Mouse (Mus musculus) activated CD4-positive, CD25-positive, alpha-beta regulatory T cell, adult 4 months (primary cell): ENCODE measurements around the gene Ttc34. TPM values are rescaled to one million over a fixed set of nuclear protein-coding genes. Genes with fewer than 3 reads are reported as not detected.

Experiments used
- ATAC-seq: one replicate; pipeline ENCODE4 v1.8.0; 2017
- polyA plus RNA-seq, 2 experiments: library from polyadenylated mRNA; unstranded; fragments of 100-300 nt; shearing (Covaris generic); gene quantifications; one replicate each; pipeline ENCODE4 v1.2.1; 2017

Gene Ttc34
- not detected for polyA plus RNA-seq

GRCm38 (mm10) chr4:154837170-154837569 is at the start of gene Ttc34:
TSS of gene Ttc34 (plus strand) at chr4:154837459.
- no peak for ATAC-seq

GRCm38 (mm10) chr4:154787960-154788702 is 49.1 kb upstream of the Ttc34 start:
- no peak for ATAC-seq

GRCm38 (mm10) chr4:154791894-154792293 is 45.4 kb upstream of the Ttc34 start:
- ATAC-seq: no peak

DNA sequence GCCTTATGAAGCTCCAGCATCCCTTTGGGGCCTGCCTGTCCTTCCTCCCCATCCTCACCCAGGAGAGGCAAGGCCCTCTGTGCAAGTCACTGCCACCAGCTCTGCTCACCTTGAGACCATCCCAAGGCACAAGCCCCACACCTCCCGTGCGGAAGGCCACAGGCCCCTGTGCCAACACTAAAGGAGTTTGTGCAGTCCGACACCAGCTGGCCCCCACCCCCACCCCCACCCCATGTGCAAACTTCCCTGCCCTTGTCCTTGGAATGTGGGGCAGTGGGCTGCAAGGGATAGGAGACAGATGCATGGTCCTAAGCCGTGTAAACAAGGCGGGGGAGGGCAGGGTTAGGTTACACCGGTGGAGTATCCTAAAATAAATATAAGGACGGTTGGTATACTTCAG is 43.8 kb upstream of the Ttc34 start:
- no peak for ATAC-seq

GRCm38 (mm10) chr4:154797834-154798233 is 39.4 kb upstream of the Ttc34 start:
- no peak for ATAC-seq

DNA sequence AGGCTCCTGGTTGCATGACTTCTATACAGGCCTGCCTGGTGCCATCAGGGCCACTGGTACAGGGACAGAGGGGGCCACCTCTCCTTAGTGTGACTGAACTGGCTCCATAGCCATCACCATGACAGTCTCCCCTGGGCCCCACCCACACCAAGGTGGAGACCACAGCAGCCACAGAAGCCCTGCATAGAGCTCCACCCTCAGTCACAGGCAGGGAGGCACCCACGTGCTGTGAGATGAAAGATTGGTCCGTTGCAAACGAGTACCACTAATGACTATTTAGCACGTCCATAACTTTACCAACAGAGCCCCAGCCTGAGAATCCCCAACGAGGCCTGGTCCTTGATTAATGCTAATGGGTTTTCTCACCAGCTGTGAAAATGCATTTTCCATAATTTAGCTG is 36.7 kb upstream of the Ttc34 start:
- no peak for ATAC-seq

DNA sequence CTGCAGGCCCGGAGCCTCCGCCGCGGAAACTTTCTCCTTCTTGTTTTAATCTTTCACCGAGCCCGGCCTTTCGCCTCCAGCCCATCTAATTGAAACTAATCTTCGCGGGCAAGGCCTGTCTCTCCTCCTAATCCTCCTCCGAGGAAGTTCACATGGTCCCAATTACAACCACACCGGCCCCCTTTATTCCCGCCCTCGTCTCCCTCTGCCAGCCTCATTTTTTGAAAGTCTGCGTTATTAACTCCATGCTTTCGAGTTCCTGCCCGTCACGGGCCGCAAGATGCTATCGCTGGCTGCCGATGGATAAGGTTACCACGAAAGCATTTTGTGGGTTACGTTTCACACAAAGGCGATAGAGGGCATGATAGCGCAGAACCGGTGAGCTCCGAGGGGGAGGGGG is 35.0 kb upstream of the Ttc34 start:
- no peak for ATAC-seq

DNA sequence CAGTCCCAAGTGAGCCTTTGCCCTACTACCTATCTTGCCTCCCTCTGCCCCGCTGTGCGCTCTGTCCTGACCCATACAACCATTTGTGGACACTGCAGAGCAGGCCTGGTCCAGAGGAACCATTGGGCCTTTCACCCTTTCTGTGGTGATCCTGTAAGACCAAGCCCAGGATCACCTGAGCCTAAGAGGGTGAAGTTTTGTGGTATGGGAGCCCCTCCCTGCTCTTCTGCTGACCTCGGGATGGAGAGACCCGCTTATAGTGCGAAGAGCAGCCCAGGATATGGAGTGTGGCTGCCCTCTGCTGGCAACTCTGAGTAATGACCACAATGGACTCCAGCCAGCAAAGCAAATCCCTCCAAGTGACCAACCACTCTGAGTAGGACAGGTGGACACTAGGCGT is 11.6 kb upstream of the Ttc34 start:
- ATAC-seq: no peak

DNA sequence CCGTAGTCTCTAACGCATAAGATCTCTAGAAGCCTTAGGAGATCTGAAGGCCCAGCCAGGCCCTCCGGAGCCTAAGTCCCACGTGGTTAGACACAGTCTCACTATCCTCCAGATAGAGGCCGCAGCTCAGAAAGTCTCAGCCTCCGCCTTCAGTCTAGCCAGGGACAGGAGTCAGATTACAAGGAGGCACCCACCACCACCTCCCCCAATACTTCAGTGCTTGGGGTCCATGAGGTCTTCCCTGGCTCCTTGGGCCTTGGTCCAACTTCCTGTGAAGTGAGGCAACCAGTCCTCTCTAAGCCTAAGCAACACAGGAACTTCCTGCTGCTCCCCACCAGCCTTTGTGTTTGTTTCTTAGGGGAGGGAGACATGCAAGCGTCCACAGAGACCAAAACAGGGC is 11.0 kb upstream of the Ttc34 start:
- ATAC-seq: no peak

DNA sequence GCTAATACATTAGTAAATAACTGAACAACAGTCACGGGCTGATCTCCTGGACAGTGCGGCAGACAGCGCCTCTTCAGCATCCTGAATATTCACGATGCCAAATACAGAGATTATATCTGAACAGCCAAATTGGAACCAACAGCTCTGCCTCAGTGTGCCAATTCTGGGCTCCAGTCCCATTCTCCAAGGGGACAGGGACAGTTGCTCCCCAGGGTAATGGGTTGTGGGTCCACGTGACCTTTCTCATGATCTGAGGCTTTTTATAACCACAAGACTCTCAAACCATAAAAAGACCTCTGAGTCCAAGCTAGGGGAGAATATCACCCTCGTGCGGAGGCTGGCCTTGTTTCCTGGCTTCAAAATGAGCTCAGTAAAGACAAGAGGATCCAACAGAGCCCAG is 10.1 kb upstream of the Ttc34 start:
- no peak for ATAC-seq

GRCm38 (mm10) chr4:154827861-154828610 is 9.2 kb upstream of the Ttc34 start:
- ATAC-seq: no peak

DNA sequence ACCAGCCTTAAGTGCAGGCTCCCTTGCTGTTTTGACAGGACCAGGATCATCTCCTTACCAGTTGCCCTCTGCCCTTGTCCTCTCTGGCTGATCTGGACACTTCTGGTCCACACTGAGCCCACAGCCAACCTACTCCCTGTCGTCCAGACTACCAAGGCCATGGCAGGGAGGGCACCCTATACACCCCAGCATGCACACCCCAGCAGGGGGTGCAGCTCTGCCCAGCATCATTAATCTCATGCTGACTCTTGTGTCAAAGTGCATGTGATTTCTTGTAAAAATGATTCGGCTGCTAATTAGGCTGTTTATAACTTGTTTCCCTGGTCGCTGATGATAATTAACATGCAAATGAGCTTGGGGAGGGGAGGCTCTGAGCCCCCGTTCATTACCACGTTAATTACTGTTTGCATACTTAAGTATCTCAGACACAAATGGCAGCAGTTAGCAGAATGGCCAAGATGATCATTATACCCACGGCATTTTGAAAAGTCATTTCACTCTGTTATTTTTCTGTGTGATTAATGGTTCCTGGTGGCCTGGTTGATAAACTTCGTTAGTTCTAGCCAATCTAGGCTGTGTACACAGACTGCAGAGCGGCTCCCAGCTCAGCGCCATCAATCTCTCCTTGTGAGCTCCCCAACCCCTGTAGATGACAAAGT is 5.2 kb upstream of the Ttc34 start:
- no peak for ATAC-seq

DNA sequence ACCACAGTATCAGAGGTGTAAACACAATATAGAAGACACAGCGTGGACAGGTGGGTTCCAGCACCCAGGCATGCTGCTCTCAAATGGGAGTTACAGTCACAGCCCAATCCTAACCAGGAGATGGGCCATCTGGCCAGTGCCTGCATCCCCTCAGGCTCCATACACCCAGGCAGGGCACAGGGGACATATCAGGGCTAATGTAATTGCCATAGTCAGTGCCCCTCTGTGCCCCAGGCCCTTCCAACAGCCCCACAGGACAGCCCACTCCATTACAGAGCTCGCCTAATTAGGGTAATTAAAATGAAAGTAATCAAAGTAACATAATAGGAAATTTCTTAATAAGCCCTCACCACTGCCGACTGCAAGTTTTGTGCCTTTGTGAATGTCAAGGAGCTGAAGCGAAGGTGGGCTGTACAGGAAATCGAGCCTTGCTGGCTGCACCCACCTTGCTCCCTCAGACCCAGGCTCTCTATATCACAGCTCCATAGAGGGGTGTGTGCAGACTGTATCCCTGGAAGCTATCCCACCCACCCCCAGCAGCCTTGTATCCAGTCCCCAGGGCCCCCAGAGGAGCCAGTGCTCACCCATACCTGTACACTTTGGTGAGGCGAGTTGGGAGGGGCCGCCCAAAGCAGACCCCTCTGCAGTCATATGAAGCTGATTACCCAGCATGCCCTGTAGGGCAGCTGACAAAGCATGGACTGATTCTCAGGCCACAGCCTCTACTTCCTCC is 910 bp upstream of the Ttc34 start:
- ATAC-seq: no peak

DNA sequence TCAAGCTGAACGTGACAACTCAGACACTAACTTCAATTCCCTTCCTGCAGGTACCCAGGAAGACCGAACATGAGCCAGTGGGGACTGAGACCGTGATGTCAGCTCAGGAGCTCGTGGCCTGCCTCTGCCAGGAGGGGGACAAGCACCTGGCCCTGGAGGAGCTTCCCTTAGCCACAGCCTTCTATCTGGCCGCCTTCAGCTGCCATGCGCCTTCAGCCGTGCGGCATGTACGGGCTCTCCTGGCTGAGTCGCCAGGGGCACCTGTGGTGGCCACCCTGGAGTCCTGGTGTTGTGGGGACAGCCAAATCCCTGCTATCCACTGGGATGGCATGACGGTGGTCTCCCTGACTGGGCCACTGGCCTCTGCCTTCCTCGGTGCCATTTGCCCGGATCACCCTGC is 1.5 kb downstream of the Ttc34 start:
- no peak for ATAC-seq

- ATAC-seq: no peak
These were observed 2.1 kb downstream of the Ttc34 start for GRCm38 (mm10) chr4:154839406-154839805.

- no peak for ATAC-seq
These were observed 15.4 kb downstream of the Ttc34 start for GRCm38 (mm10) chr4:154852696-154853095.

GRCm38 (mm10) chr4:154853881-154854280 is 16.6 kb downstream of the Ttc34 start:
- ATAC-seq: no peak

DNA sequence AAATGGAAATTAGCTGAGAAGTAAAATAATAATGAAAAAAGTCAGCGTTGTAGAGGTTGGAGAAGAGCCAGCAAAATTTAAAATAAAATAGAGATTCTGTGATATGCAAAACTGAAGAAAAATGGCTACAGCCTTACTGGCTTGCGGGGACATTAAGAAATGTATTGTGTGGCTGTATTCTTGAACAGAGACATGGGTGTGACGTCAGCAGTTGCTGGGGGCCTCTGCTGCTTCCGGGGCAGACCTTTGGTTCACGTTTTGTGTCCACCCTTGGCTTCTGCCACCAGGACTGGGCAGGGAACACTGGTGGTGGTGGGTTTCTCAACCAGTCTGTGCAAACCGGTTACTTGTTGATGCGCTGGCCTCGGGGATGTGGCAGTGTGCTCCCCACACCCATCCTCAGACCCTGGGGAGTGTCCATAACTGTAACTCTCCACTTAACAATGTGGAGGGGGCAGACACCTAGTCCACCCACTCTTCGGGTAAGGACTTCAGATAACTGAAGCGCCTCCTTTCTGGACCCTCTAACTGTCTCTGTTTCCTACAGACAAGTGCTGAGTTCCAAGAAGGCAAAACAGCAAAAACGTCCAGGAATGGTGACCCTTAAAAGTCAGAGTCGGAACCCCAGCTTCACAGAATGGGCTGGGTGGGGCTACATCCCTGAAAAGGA is 17.6 kb downstream of the Ttc34 start:
- ATAC-seq: peak; percentile 52

GRCm38 (mm10) chr4:154855721-154856479 is 18.6 kb downstream of the Ttc34 start:
- ATAC-seq: no peak

DNA sequence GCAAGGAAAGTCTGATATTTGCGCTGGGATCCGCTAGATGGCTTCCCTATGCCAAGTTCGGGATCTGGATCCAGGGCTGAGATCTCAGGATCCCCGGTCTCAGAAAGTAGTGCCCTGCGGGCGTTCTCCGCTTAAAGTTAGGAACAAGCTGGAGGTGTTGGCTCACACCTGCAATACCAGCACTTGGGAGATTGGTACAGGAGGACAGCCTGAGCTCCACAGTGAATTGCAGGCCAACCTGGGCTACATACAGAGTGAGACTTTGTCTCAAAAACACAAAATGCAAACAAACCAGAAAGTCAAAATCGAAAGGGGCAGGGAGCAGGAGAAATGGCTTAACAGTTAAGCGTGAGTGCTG is 19.2 kb downstream of the Ttc34 start:
- ATAC-seq: no peak

DNA sequence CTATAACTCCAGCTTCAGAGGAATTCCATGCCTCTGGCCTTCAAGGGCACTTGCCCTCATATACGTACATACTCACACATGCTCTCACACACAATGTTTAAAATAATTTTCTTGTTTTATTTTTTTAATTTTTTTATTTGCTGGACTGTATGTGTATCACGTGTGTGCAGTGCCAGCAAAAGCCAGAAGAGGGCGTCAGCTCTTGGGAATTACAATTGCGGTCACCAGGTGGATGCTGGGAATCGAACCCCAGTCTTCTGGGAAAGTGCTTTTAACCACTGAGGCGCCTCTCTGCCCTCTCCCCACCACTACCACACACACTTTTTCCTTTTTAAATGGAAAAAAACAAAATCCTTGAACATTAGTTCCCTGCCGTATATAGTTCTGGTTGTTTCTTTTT is 19.6 kb downstream of the Ttc34 start:
- no peak for ATAC-seq
